Mouse (Mus musculus): Measurements from ENCODE around the gene Ipo4.

- TF ChIP-seq FLI1 (IDR thresholded peaks at IDR 0.05; ENCODE audit: low read length) (no peak), GATA1 (IDR thresholded peaks at IDR 0.05; ENCODE audit: borderline replicate concordance, low read length) (no peak)
Measured at GRCm38 (mm10) chr14:55671833-55672740, 36.3 kb upstream of the Ipo4 start, which contains the start of the genes Gmpr2 and Nedd8.

Measured in megakaryocyte, embryonic 14.5 days (primary cell).